ENCODE assay signal across 9 mouse cellular contexts in the genomic region with DNA sequence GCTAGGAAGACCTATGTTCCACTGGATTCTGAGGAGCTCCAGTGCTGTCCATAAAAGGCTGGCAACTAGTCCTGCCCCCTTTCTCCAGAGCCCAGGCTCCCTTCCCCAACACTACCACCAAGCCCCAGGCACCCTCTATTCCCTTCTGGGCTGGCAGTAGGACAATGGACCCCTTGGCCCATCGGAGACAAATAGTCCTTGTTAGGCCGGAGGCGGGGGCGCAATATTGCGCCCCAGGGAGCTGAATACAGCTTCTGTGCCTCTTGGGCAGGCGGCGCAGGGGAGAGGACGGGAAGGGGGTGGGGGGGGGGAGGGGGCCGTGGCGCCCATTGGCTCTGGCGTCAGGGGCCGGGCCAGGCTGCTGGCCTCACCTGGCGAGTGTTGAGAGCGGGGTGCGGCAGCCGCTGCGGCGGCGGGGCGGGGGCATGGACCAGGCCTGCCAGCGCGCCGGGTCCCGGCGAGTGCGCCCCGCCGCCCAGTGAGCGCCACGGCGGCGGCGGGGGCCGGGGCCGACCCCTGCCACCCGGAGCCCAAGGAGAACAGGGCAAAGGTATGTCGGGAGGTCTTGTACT. TPM values are rescaled to one million over a fixed set of nuclear protein-coding genes. Genes with fewer than 3 reads are reported as not detected.
DNase-seq lines count a peak whose midpoint lies in the region; ATAC-seq and TF ChIP-seq lines count a peak whose summit lies in the region.
"Had no signal": no experiment of that assay in that cellular context is flagged by ENCODE, and none has a peak within 500 bp of the region (broad histone marks: within the 10 kb centered on the region; RNA-seq: fewer than 3 reads in every experiment).

A gene (plus strand): TSS at position 346 of the 572 bp plus-strand sequence.

- H3K4me3 ChIP-seq in heart, embryonic 12.5 days = peak within 1 kb of the TSS; percentile 53
- H3K4me3 ChIP-seq in forebrain, embryonic 10.5 days = peak within 1 kb of the TSS; percentile 54
- peak within 1 kb of the TSS; percentile 40 for H3K4me3 ChIP-seq in kidney, postnatal 0 days (replicated peaks; ENCODE audit: low read depth, low read length)
- peak within 1 kb of the TSS; percentile 38 for H3K4me3 ChIP-seq in liver, embryonic 11.5 days (ENCODE audit: low read depth, low read length)
- peak within 1 kb of the TSS; percentile 32 for H3K4me3 ChIP-seq in neural tube, embryonic 11.5 days (ENCODE audit: low read depth, low read length)

- H3K9ac ChIP-seq in heart, embryonic 12.5 days = peak within 1 kb of the TSS; percentile 60
- peak within 1 kb of the TSS; percentile 55 for H3K9ac ChIP-seq in kidney, postnatal 0 days (ENCODE audit: low read depth, low read length)
- no peak within 1 kb of the TSS for H3K9ac ChIP-seq in liver, embryonic 11.5 days (ENCODE audit: low read depth, low read length)
- peak within 1 kb of the TSS; percentile 60 for H3K9ac ChIP-seq in neural tube, embryonic 11.5 days (ENCODE audit: low read length)

- no peak within 1 kb of the TSS for H3K27ac ChIP-seq in heart, embryonic 12.5 days (ENCODE audit: poor library complexity, severe bottlenecking)
- H3K27ac ChIP-seq in forebrain, embryonic 10.5 days = peak within 1 kb of the TSS; percentile 53; the same call in 1 of the 2 replicates
- peak within 1 kb of the TSS; percentile 79 for H3K27ac ChIP-seq in kidney, postnatal 0 days
- 0 out of 2 replicates have a peak within 1 kb of the TSS, but pooled peaks have one; percentile 3 for H3K27ac ChIP-seq in liver, embryonic 11.5 days (ENCODE audit: low read depth, low read length)
- H3K27ac ChIP-seq in neural tube, embryonic 11.5 days (ENCODE audit: low read depth, low read length) = no peak within 1 kb of the TSS

- peak; percentile 51; the same call in 1 of the 2 replicates for ATAC-seq in heart, embryonic 12.5 days (ENCODE audit: insufficient number of reproducible peaks, low FRiP score)
- ATAC-seq in kidney, postnatal 0 days (replicated peaks; ENCODE audit: low FRiP score, low read depth) = peak; percentile 61; the same call in 1 of the 2 replicates
- peak; percentile 41 for ATAC-seq in liver, embryonic 11.5 days (replicated peaks; ENCODE audit: low FRiP score)
- ATAC-seq in neural tube, embryonic 11.5 days (ENCODE audit: insufficient read depth, low FRiP score, low TSS enrichment) = 0 out of 2 replicates have a peak, but pooled peaks have one; percentile 23

- TF ChIP-seq CTCF in kidney, postnatal 0 days (IDR thresholded peaks at IDR 0.05; ENCODE audit: low read depth) = no peak

- DNase-seq in heart, postnatal 4 days = no peak
- peak; percentile 22 for DNase-seq in forebrain, embryonic 10.5 days (ENCODE audit: extremely low spot score, low spot score)
- DNase-seq in kidney, postnatal 0 days (ENCODE audit: low spot score) = no peak
- DNase-seq in liver, embryonic 11.5 days (ENCODE audit: low spot score) = no peak
- DNase-seq in neural tube, embryonic 11.5 days (ENCODE audit: low spot score) = peak; percentile 24
- DNase-seq in spleen, postnatal 14 days (ENCODE audit: low spot score in 2 of 2) = no peak
- no peak for DNase-seq in adrenal gland, postnatal 36 days

- WGBS in heart, embryonic 12.5 days = 1% methylated on average over 33 of the region's 37 CpGs
- WGBS in forebrain, embryonic 10.5 days = 1% methylated on average over 34 of the region's 37 CpGs
- 3% methylated on average over 23 of the region's 37 CpGs for WGBS in kidney, postnatal 0 days
- 5% methylated on average over 22 of the region's 37 CpGs for WGBS in liver, embryonic 11.5 days
- WGBS in neural tube, embryonic 11.5 days = 2% methylated on average over 9 of the region's 37 CpGs

- peaks cover 21% of the 10 kb centered on the region for H3K4me1 ChIP-seq in heart, embryonic 12.5 days (replicated peaks)
- H3K4me1 ChIP-seq in forebrain, embryonic 10.5 days = peaks cover 26% of the 10 kb centered on the region
- H3K4me1 ChIP-seq in kidney, postnatal 0 days (replicated peaks; ENCODE audit: insufficient read depth, low read length) = no peaks in the 10 kb centered on the region; the same call in 1 of the 2 replicates
- 0 out of 2 replicates have a peak, but pooled peaks cover 2% of the 10 kb centered on the region for H3K4me1 ChIP-seq in liver, embryonic 11.5 days (replicated peaks; ENCODE audit: control insufficient read depth, insufficient read depth, low read length)
- peaks cover 3% of the 10 kb centered on the region; the same call in 1 of the 2 replicates for H3K4me1 ChIP-seq in neural tube, embryonic 11.5 days (ENCODE audit: control insufficient read depth, insufficient read depth, low read length)

- peaks cover 29% of the 10 kb centered on the region for H3K36me3 ChIP-seq in heart, embryonic 12.5 days
- H3K36me3 ChIP-seq in forebrain, embryonic 10.5 days (replicated peaks) = peaks cover 41% of the 10 kb centered on the region
- H3K36me3 ChIP-seq in kidney, postnatal 0 days (ENCODE audit: insufficient read depth, low read length) = peaks cover 9% of the 10 kb centered on the region; the same call in 1 of the 2 replicates
- peaks cover 10% of the 10 kb centered on the region for H3K36me3 ChIP-seq in liver, embryonic 11.5 days (ENCODE audit: control insufficient read depth, insufficient read depth, low read length)
- H3K36me3 ChIP-seq in neural tube, embryonic 11.5 days (ENCODE audit: control insufficient read depth, insufficient read depth, low read length) = peaks cover 6% of the 10 kb centered on the region

- no peaks in the 10 kb centered on the region for H3K9me3 ChIP-seq in heart, embryonic 12.5 days (replicated peaks)
- H3K9me3 ChIP-seq in forebrain, embryonic 10.5 days = no peaks in the 10 kb centered on the region
- no peaks in the 10 kb centered on the region for H3K9me3 ChIP-seq in kidney, postnatal 0 days (replicated peaks; ENCODE audit: low read length)
- H3K9me3 ChIP-seq in liver, embryonic 11.5 days (ENCODE audit: control insufficient read depth, low read length) = no peaks in the 10 kb centered on the region
- H3K9me3 ChIP-seq in neural tube, embryonic 11.5 days (ENCODE audit: control insufficient read depth, low read length) = no peaks in the 10 kb centered on the region
- H3K9me3 ChIP-seq: G1E had no signal

- peaks cover 26% of the 10 kb centered on the region for H3K27me3 ChIP-seq in heart, embryonic 12.5 days (replicated peaks)
- peaks cover 31% of the 10 kb centered on the region for H3K27me3 ChIP-seq in forebrain, embryonic 10.5 days (ENCODE audit: poor library complexity, severe bottlenecking)
- no peaks in the 10 kb centered on the region for H3K27me3 ChIP-seq in kidney, postnatal 0 days (ENCODE audit: insufficient read depth, low read length)
- peaks cover 30% of the 10 kb centered on the region for H3K27me3 ChIP-seq in liver, embryonic 11.5 days (replicated peaks; ENCODE audit: control insufficient read depth, insufficient read depth, low read length)
- 0 out of 2 replicates have a peak, but pooled peaks cover 2% of the 10 kb centered on the region for H3K27me3 ChIP-seq in neural tube, embryonic 11.5 days (ENCODE audit: control insufficient read depth, insufficient read depth, low read length)

- peak within 1 kb of the TSS; percentile 92 for H3K4me2 ChIP-seq in heart, embryonic 12.5 days
- H3K4me2 ChIP-seq in kidney, postnatal 0 days (ENCODE audit: low read length) = peak within 1 kb of the TSS; percentile 57
- H3K4me2 ChIP-seq in liver, embryonic 11.5 days = peak within 1 kb of the TSS; percentile 61
- peak within 1 kb of the TSS; percentile 69 for H3K4me2 ChIP-seq in neural tube, embryonic 11.5 days (ENCODE audit: low read depth)

RNA-seq across cellular contexts. Expression of the gene that starts here (rescaled TPM):
- 0.19 and 0.32 TPM in 2 replicates for polyA plus RNA-seq in heart, embryonic 12.5 days (2016; fragmentation: Nextera tagmentation; extraction: Ambion mirVana)
- under 1 TPM; 0.14 to 0.23 TPM for total RNA-seq in heart, postnatal 4 days (2021)
- polyA plus RNA-seq in forebrain, embryonic 10.5 days (2016; fragmentation: Nextera tagmentation; extraction: Ambion mirVana) = 0.16 and 0.17 TPM in 2 replicates
- polyA plus RNA-seq in kidney, postnatal 0 days (2015; fragmentation: Nextera tagmentation; extraction: Ambion mirVana) = 26.2 and 30.3 TPM in 2 replicates
- 0.87 and 1.5 TPM in 2 replicates for polyA plus RNA-seq in liver, embryonic 11.5 days (2014; fragmentation: Nextera tagmentation; extraction: Ambion mirVana)
- 1.0 and 1.2 TPM in 2 replicates for polyA plus RNA-seq in neural tube, embryonic 11.5 days (2014; fragmentation: Nextera tagmentation; extraction: Ambion mirVana)
- total RNA-seq in adrenal gland, postnatal 36 days (2021) = under 1 TPM in 1 of 2 experiments, not detected in 1; 0.20 TPM
- total RNA-seq: G1E had no signal
- polyA plus RNA-seq: G1E had no signal

Comparison
In these comparisons a context has a peak if more than half of its experiments do, and no peak if none do; other contexts are left out.
1. RNA of the gene that starts here (polyA plus RNA-seq): 26.2 to 30.3 TPM in kidney, postnatal 0 days; 0.87 to 1.5 TPM in liver, embryonic 11.5 days, 1.0 to 1.2 TPM in neural tube, embryonic 11.5 days, 0.19 to 0.32 TPM in heart, embryonic 12.5 days and 0.16 to 0.17 TPM in forebrain, embryonic 10.5 days; every median in the first group is over 10 times any median in the second.
2. Peak in ATAC-seq, H3K4me3 ChIP-seq, H3K9ac ChIP-seq and H3K4me2 ChIP-seq in heart, embryonic 12.5 days; RNA of the gene not detected or under 1 TPM.
3. Peak in DNase-seq, H3K4me3 ChIP-seq and H3K27ac ChIP-seq in forebrain, embryonic 10.5 days; RNA of the gene not detected or under 1 TPM.
4. H3K27ac ChIP-seq: peak in kidney, postnatal 0 days (single experiment) and liver, embryonic 11.5 days (single experiment); none in heart, embryonic 12.5 days (single experiment) and neural tube, embryonic 11.5 days (single experiment).
5. Peak in every context shown above with its lines, with median percentiles within 50 percentile points of each other: ATAC-seq, H3K4me2 ChIP-seq and H3K4me3 ChIP-seq.